Mouse (Mus musculus): ENCODE results near the gene Tagln2. TPM values are rescaled to one million over a fixed set of nuclear protein-coding genes. Genes with fewer than 3 reads are reported as not detected.

Tagln2 gene
- total and polyA plus RNA-seq, 3 experiments = 100 to 581 (median 332) TPM

GRCm38 (mm10) chr1:172508172-172508571 lies 8.3 kb downstream of the Tagln2 start (continued):
- TF ChIP-seq MXI1 (IDR thresholded peaks at IDR 0.05; ENCODE audit: low read depth, low read length) = 0 out of 2 replicates have a peak, but pooled peaks have one; percentile 55
- no peak for TF ChIP-seq MAFK (IDR thresholded peaks at IDR 0.05; ENCODE audit: borderline replicate concordance, low read depth, low read length)
- TF ChIP-seq ZKSCAN1 (IDR thresholded peaks at IDR 0.05; ENCODE audit: low read depth, low read length) = peak; percentile 97
- TF ChIP-seq NRF1 (IDR thresholded peaks at IDR 0.05; ENCODE audit: insufficient read depth, low read depth, low read length, poor library complexity, severe bottlenecking) = no peak
- 0 out of 2 replicates have a peak, but pooled peaks have one; percentile 19 for TF ChIP-seq HCFC1 (IDR thresholded peaks at IDR 0.05; ENCODE audit: low read depth, low read length)

- peak; percentile 15 for DNase-seq (ENCODE audit: low read depth, low spot score)
- Histone ChIP-seq H3K4me1 (ENCODE audit: control insufficient read depth in 1 of 2, insufficient read depth in 2 of 2, low read length in 2 of 2) (peaks cover 6 to 32% of the 10 kb centered on the region in 2 experiments), H3K27ac (ENCODE audit: control insufficient read depth, low read depth, low read length) (peak overlapping the region; percentile 8; the same call in 1 of the 2 replicates), H3K9me3 (replicated peaks; ENCODE audit: insufficient read depth, low read length) (no peaks in the 10 kb centered on the region), H3K27me3 (ENCODE audit: control insufficient read depth in 1 of 2, insufficient read depth in 2 of 2, low read length in 2 of 2) (no peaks in the 10 kb centered on the region), H3K36me3 (ENCODE audit: control insufficient read depth in 1 of 2, insufficient read depth in 2 of 2, low read length in 2 of 2) (peaks cover 0 to 22% of the 10 kb centered on the region in 2 experiments; a peak in 2 of 4 replicates), H3K9ac (ENCODE audit: control insufficient read depth, low read depth, low read length, poor library complexity, severe bottlenecking) (no peak overlapping the region), H3K4me3 (ENCODE audit: control insufficient read depth in 1 of 2, insufficient read depth in 1 of 2, low read depth in 2 of 2, low read length in 2 of 2) (no peak overlapping the region), H3K79me2 (ENCODE audit: control insufficient read depth, insufficient read depth, low read length, poor library complexity) (peaks cover 6% of the 10 kb centered on the region)
- TF ChIP-seq CHD2 (IDR thresholded peaks at IDR 0.05; ENCODE audit: low read length) (no peak), ZNF384 (IDR thresholded peaks at IDR 0.05; ENCODE audit: low read depth, low read length) (no peak), BHLHE40 (IDR thresholded peaks at IDR 0.05; ENCODE audit: borderline replicate concordance, low read depth, low read length) (no peak), USF1 (IDR thresholded peaks at IDR 0.05; ENCODE audit: low read depth, low read length) (no peak), NELFE (IDR thresholded peaks at IDR 0.05; ENCODE audit: low read depth, low read length) (no peak), SMC3 (IDR thresholded peaks at IDR 0.05; ENCODE audit: low read depth, low read length) (no peak), POLR2AphosphoS5 (IDR thresholded peaks at IDR 0.05; ENCODE audit: borderline replicate concordance, low read depth, low read length) (no peak)
Observed at GRCm38 (mm10) chr1:172509235-172509634, 9.4 kb downstream of the Tagln2 start.

GRCm38 (mm10) chr1:172509983-172510382 lies 10.1 kb downstream of the Tagln2 start:
- no peak overlapping the region for H3K27ac ChIP-seq (ENCODE audit: control insufficient read depth, low read depth, low read length)
- no peak for DNase-seq (ENCODE audit: low read depth, low spot score)
- H3K9ac ChIP-seq (ENCODE audit: control insufficient read depth, low read depth, low read length, poor library complexity, severe bottlenecking) = no peak overlapping the region
- H3K27me3 ChIP-seq (ENCODE audit: control insufficient read depth in 1 of 2, insufficient read depth in 2 of 2, low read length in 2 of 2) = no peaks in the 10 kb centered on the region
- no peaks in the 10 kb centered on the region; the same call in 1 of the 2 replicates for H3K79me2 ChIP-seq (ENCODE audit: control insufficient read depth, insufficient read depth, low read length, poor library complexity)
- no peak for TF ChIP-seq MYB (IDR thresholded peaks at IDR 0.05; ENCODE audit: low read depth, low read length)
- no peak for TF ChIP-seq BHLHE40 (IDR thresholded peaks at IDR 0.05; ENCODE audit: borderline replicate concordance, low read depth, low read length)
- TF ChIP-seq ZMIZ1 (IDR thresholded peaks at IDR 0.05; ENCODE audit: low read depth, low read length) = no peak
- TF ChIP-seq JUND (IDR thresholded peaks at IDR 0.05; ENCODE audit: low read depth, low read length) = no peak
- no peak for TF ChIP-seq RCOR1 (IDR thresholded peaks at IDR 0.05; ENCODE audit: low read depth, low read length)
- no peak for TF ChIP-seq ETS1 (IDR thresholded peaks at IDR 0.05; ENCODE audit: low read depth, low read length)
- no peak for TF ChIP-seq NELFE (IDR thresholded peaks at IDR 0.05; ENCODE audit: low read depth, low read length)
- no peak for TF ChIP-seq MEF2A (IDR thresholded peaks at IDR 0.05; ENCODE audit: extremely low read depth, insufficient replicate concordance, low read depth, low read length, poor library complexity, severe bottlenecking)
- TF ChIP-seq GABPA (IDR thresholded peaks at IDR 0.05; ENCODE audit: low read depth, low read length) = no peak
- TF ChIP-seq TAL1 (IDR thresholded peaks at IDR 0.05; ENCODE audit: low read length) = no peak
- no peak for TF ChIP-seq EP300 (IDR thresholded peaks at IDR 0.05; ENCODE audit: low read depth in 1 of 2, low read length in 2 of 2)
- peaks cover 11 to 40% of the 10 kb centered on the region in 2 experiments for H3K4me1 ChIP-seq (ENCODE audit: control insufficient read depth in 1 of 2, insufficient read depth in 2 of 2, low read length in 2 of 2)
- H3K4me3 ChIP-seq (ENCODE audit: control insufficient read depth in 1 of 2, insufficient read depth in 1 of 2, low read depth in 2 of 2, low read length in 2 of 2) = no peak overlapping the region
- no peaks in the 10 kb centered on the region for H3K9me3 ChIP-seq (replicated peaks; ENCODE audit: insufficient read depth, low read length)
- H3K36me3 ChIP-seq (ENCODE audit: control insufficient read depth in 1 of 2, insufficient read depth in 2 of 2, low read length in 2 of 2) = peaks cover 0 to 28% of the 10 kb centered on the region in 2 experiments; a peak in 2 of 4 replicates

Data from MEL (cell line).